Mouse (Mus musculus) right cerebral cortex, adult 18-20 months (tissue): Measurements from ENCODE around the gene Bmpr2.

Experiments
- DNase-seq: peaks from one replicate; pipeline ENCODE4 v3.0.0; 2022; ENCODE audit warnings: mixed read lengths

The Bmpr2 gene

GRCm38 (mm10) chr1:59804363-59804762 lies 41.2 kb downstream of the Bmpr2 start:
- no peak for DNase-seq

GRCm38 (mm10) chr1:59809921-59810320 lies 46.7 kb downstream of the Bmpr2 start:
- no peak for DNase-seq

- DNase-seq, result no peak
Observed at GRCm38 (mm10) chr1:59812782-59813181, 49.6 kb downstream of the Bmpr2 start.

GRCm38 (mm10) chr1:59825421-59825820 lies 62.2 kb downstream of the Bmpr2 start:
- no peak for DNase-seq

- peak; percentile 67 for DNase-seq
Observed at GRCm38 (mm10) chr1:59826583-59826982, 63.4 kb downstream of the Bmpr2 start.

GRCm38 (mm10) chr1:59829410-59829809 lies 66.2 kb downstream of the Bmpr2 start:
- no peak for DNase-seq

- no peak for DNase-seq
Observed at GRCm38 (mm10) chr1:59830194-59830593, 67.0 kb downstream of the Bmpr2 start.

GRCm38 (mm10) chr1:59833723-59834122 lies 70.5 kb downstream of the Bmpr2 start:
- peak; percentile 34 for DNase-seq

GRCm38 (mm10) chr1:59848327-59848726 lies 85.1 kb downstream of the Bmpr2 start:
- DNase-seq, result peak; percentile 11

- DNase-seq, result no peak
Observed at GRCm38 (mm10) chr1:59859046-59859445, 95.8 kb downstream of the Bmpr2 start.

- DNase-seq, result no peak
Observed at GRCm38 (mm10) chr1:59862144-59862543, 98.9 kb downstream of the Bmpr2 start.

- DNase-seq, result no peak
Observed at GRCm38 (mm10) chr1:59868041-59868440, 104.8 kb downstream of the Bmpr2 start.

- DNase-seq, result no peak
Observed at GRCm38 (mm10) chr1:59874023-59874422, 110.8 kb downstream of the Bmpr2 start.

- no peak for DNase-seq
Observed at GRCm38 (mm10) chr1:59878098-59878497, 114.9 kb downstream of the Bmpr2 start.

- DNase-seq, result peak; percentile 58
Observed at GRCm38 (mm10) chr1:59883349-59884134, 120.3 kb downstream of the Bmpr2 start.

- peak; percentile 25 for DNase-seq
Observed at GRCm38 (mm10) chr1:59886899-59887298, 123.7 kb downstream of the Bmpr2 start.

- DNase-seq, result no peak
Observed at GRCm38 (mm10) chr1:59888018-59888417, 124.8 kb downstream of the Bmpr2 start.

- DNase-seq, result no peak
Observed at GRCm38 (mm10) chr1:59891185-59891584, 128.0 kb downstream of the Bmpr2 start.

- DNase-seq, result no peak
Observed at GRCm38 (mm10) chr1:59892777-59893176, 129.6 kb downstream of the Bmpr2 start.

GRCm38 (mm10) chr1:59894025-59894424 lies 130.8 kb downstream of the Bmpr2 start:
- no peak for DNase-seq

- peak; percentile 22 for DNase-seq
Observed at GRCm38 (mm10) chr1:59895456-59895855, 132.3 kb downstream of the Bmpr2 start.

- DNase-seq, result no peak
Observed at GRCm38 (mm10) chr1:59897147-59897798, 134.1 kb downstream of the Bmpr2 start.

GRCm38 (mm10) chr1:59899679-59900078 lies 136.5 kb downstream of the Bmpr2 start:
- no peak for DNase-seq
